Mouse (Mus musculus): ENCODE results near the gene Jarid2. TPM values are rescaled to one million over a fixed set of nuclear protein-coding genes. Genes with fewer than 3 reads are reported as not detected.
A peak's percentile ranks its signal among the peaks of the same experiment; 100 is the strongest.

Jarid2 gene
- polyA plus RNA-seq, 1 experiment from 2014 or later = 28.6 TPM

- peaks cover 10% of the 10 kb centered on the region for H3K4me1 ChIP-seq (ENCODE audit: control insufficient read depth, insufficient read depth, low read depth, low read length)
- WGBS = 56% methylated on average over 5 of the region's 5 CpGs
- no peak overlapping the region for H3K27ac ChIP-seq (ENCODE audit: low read depth, low read length)
- no peaks in the 10 kb centered on the region for H3K9me3 ChIP-seq (ENCODE audit: control insufficient read depth, low read length)
- no peaks in the 10 kb centered on the region for H3K36me3 ChIP-seq (ENCODE audit: control insufficient read depth, insufficient read depth, low read length)
- peak overlapping the region; percentile 62 for H3K4me2 ChIP-seq (ENCODE audit: low read length)
- peak overlapping the region; percentile 80; the same call in 1 of the 2 replicates for H3K9ac ChIP-seq (ENCODE audit: low read depth, low read length)
- H3K4me3 ChIP-seq (ENCODE audit: low read length) = peak overlapping the region; percentile 84
- ATAC-seq = no peak
- no peaks in the 10 kb centered on the region for H3K27me3 ChIP-seq (replicated peaks; ENCODE audit: control insufficient read depth, insufficient read depth, low read length)
Measured at GRCm38 (mm10) chr13:44734441-44734840, 5.2 kb downstream of the Jarid2 start.

- H3K9ac ChIP-seq (ENCODE audit: low read depth, low read length) = no peak overlapping the region
- no peaks in the 10 kb centered on the region for H3K36me3 ChIP-seq (ENCODE audit: control insufficient read depth, insufficient read depth, low read length)
- ATAC-seq = no peak
- no peak overlapping the region for H3K27ac ChIP-seq (ENCODE audit: low read depth, low read length)
- peak overlapping the region; percentile 62; the same call in 1 of the 2 replicates for H3K4me2 ChIP-seq (ENCODE audit: low read length)
- H3K4me1 ChIP-seq (ENCODE audit: control insufficient read depth, insufficient read depth, low read depth, low read length) = peaks cover 10% of the 10 kb centered on the region
- H3K27me3 ChIP-seq (replicated peaks; ENCODE audit: control insufficient read depth, insufficient read depth, low read length) = no peaks in the 10 kb centered on the region
- no peak overlapping the region for H3K4me3 ChIP-seq (ENCODE audit: low read length)
- H3K9me3 ChIP-seq (ENCODE audit: control insufficient read depth, low read length) = no peaks in the 10 kb centered on the region
- 52% methylated on average over 1 of the region's 1 CpGs for WGBS
Measured at GRCm38 (mm10) chr13:44735088-44735690, 5.9 kb downstream of the Jarid2 start.

GRCm38 (mm10) chr13:44737297-44737696 lies 8.0 kb downstream of the Jarid2 start:
- H3K36me3 ChIP-seq (ENCODE audit: control insufficient read depth, insufficient read depth, low read length) = no peaks in the 10 kb centered on the region
- H3K27me3 ChIP-seq (replicated peaks; ENCODE audit: control insufficient read depth, insufficient read depth, low read length) = no peaks in the 10 kb centered on the region
- H3K4me2 ChIP-seq (ENCODE audit: low read length) = no peak overlapping the region
- H3K4me1 ChIP-seq (ENCODE audit: control insufficient read depth, insufficient read depth, low read depth, low read length) = peaks cover 10% of the 10 kb centered on the region
- no peak overlapping the region for H3K27ac ChIP-seq (ENCODE audit: low read depth, low read length)
- no peak overlapping the region for H3K4me3 ChIP-seq (ENCODE audit: low read length)
- no peaks in the 10 kb centered on the region for H3K9me3 ChIP-seq (ENCODE audit: control insufficient read depth, low read length)
- no peak for ATAC-seq
- H3K9ac ChIP-seq (ENCODE audit: low read depth, low read length) = no peak overlapping the region
- WGBS = 61% methylated on average over 1 of the region's 1 CpGs

GRCm38 (mm10) chr13:44751780-44752179 lies 22.5 kb downstream of the Jarid2 start:
- H3K27me3 ChIP-seq (replicated peaks; ENCODE audit: control insufficient read depth, insufficient read depth, low read length) = no peaks in the 10 kb centered on the region
- peaks cover 36% of the 10 kb centered on the region for H3K4me1 ChIP-seq (ENCODE audit: control insufficient read depth, insufficient read depth, low read depth, low read length)
- 0 out of 2 replicates have a peak overlapping the region, but pooled peaks have one; percentile 12 for H3K27ac ChIP-seq (ENCODE audit: low read depth, low read length)
- H3K9ac ChIP-seq (ENCODE audit: low read depth, low read length) = no peak overlapping the region
- no peak overlapping the region for H3K4me2 ChIP-seq (ENCODE audit: low read length)
- H3K4me3 ChIP-seq (ENCODE audit: low read length) = no peak overlapping the region
- 22% methylated on average over 3 of the region's 3 CpGs for WGBS
- no peaks in the 10 kb centered on the region for H3K36me3 ChIP-seq (ENCODE audit: control insufficient read depth, insufficient read depth, low read length)
- peak; percentile 91 for ATAC-seq
- no peaks in the 10 kb centered on the region for H3K9me3 ChIP-seq (ENCODE audit: control insufficient read depth, low read length)

GRCm38 (mm10) chr13:44753206-44753605 lies 23.9 kb downstream of the Jarid2 start:
- no peak overlapping the region for H3K9ac ChIP-seq (ENCODE audit: low read depth, low read length)
- H3K27me3 ChIP-seq (replicated peaks; ENCODE audit: control insufficient read depth, insufficient read depth, low read length) = no peaks in the 10 kb centered on the region
- no peak for ATAC-seq
- H3K9me3 ChIP-seq (ENCODE audit: control insufficient read depth, low read length) = no peaks in the 10 kb centered on the region
- H3K4me3 ChIP-seq (ENCODE audit: low read length) = no peak overlapping the region
- H3K4me1 ChIP-seq (ENCODE audit: control insufficient read depth, insufficient read depth, low read depth, low read length) = peaks cover 28% of the 10 kb centered on the region
- H3K36me3 ChIP-seq (ENCODE audit: control insufficient read depth, insufficient read depth, low read length) = no peaks in the 10 kb centered on the region
- no peak overlapping the region for H3K27ac ChIP-seq (ENCODE audit: low read depth, low read length)
- H3K4me2 ChIP-seq (ENCODE audit: low read length) = no peak overlapping the region
- WGBS = 85% methylated on average over 2 of the region's 2 CpGs

- Histone ChIP-seq H3K4me3 (ENCODE audit: low read length) (no peak overlapping the region), H3K9me3 (ENCODE audit: control insufficient read depth, low read length) (no peaks in the 10 kb centered on the region), H3K27me3 (replicated peaks; ENCODE audit: control insufficient read depth, insufficient read depth, low read length) (no peaks in the 10 kb centered on the region), H3K4me1 (ENCODE audit: control insufficient read depth, insufficient read depth, low read depth, low read length) (peaks cover 28% of the 10 kb centered on the region), H3K27ac (ENCODE audit: low read depth, low read length) (peak overlapping the region; percentile 49), H3K9ac (ENCODE audit: low read depth, low read length) (no peak overlapping the region), H3K4me2 (ENCODE audit: low read length) (peak overlapping the region; percentile 2; the same call in 1 of the 2 replicates), H3K36me3 (ENCODE audit: control insufficient read depth, insufficient read depth, low read length) (no peaks in the 10 kb centered on the region)
- 9% methylated on average over 5 of the region's 5 CpGs for WGBS
- 0 out of 2 replicates have a peak, but pooled peaks have one; percentile 46 for ATAC-seq
Measured at GRCm38 (mm10) chr13:44755434-44755833, 26.2 kb downstream of the Jarid2 start.

- 83% methylated on average over 1 of the region's 1 CpGs for WGBS
- no peak overlapping the region for H3K4me2 ChIP-seq (ENCODE audit: low read length)
- no peaks in the 10 kb centered on the region for H3K27me3 ChIP-seq (replicated peaks; ENCODE audit: control insufficient read depth, insufficient read depth, low read length)
- peaks cover 14% of the 10 kb centered on the region for H3K4me1 ChIP-seq (ENCODE audit: control insufficient read depth, insufficient read depth, low read depth, low read length)
- H3K9ac ChIP-seq (ENCODE audit: low read depth, low read length) = no peak overlapping the region
- H3K4me3 ChIP-seq (ENCODE audit: low read length) = no peak overlapping the region
- no peaks in the 10 kb centered on the region for H3K9me3 ChIP-seq (ENCODE audit: control insufficient read depth, low read length)
- no peaks in the 10 kb centered on the region for H3K36me3 ChIP-seq (ENCODE audit: control insufficient read depth, insufficient read depth, low read length)
- no peak overlapping the region for H3K27ac ChIP-seq (ENCODE audit: low read depth, low read length)
- no peak for ATAC-seq
Measured at GRCm38 (mm10) chr13:44758750-44759149, 29.5 kb downstream of the Jarid2 start.

GRCm38 (mm10) chr13:44760761-44761160 lies 31.5 kb downstream of the Jarid2 start:
- Histone ChIP-seq H3K4me1 (ENCODE audit: control insufficient read depth, insufficient read depth, low read depth, low read length) (peaks cover 1% of the 10 kb centered on the region), H3K36me3 (ENCODE audit: control insufficient read depth, insufficient read depth, low read length) (no peaks in the 10 kb centered on the region), H3K27me3 (replicated peaks; ENCODE audit: control insufficient read depth, insufficient read depth, low read length) (no peaks in the 10 kb centered on the region), H3K4me3 (ENCODE audit: low read length) (no peak overlapping the region), H3K9ac (ENCODE audit: low read depth, low read length) (no peak overlapping the region), H3K27ac (ENCODE audit: low read depth, low read length) (no peak overlapping the region), H3K4me2 (ENCODE audit: low read length) (no peak overlapping the region), H3K9me3 (ENCODE audit: control insufficient read depth, low read length) (no peaks in the 10 kb centered on the region)
- no peak for ATAC-seq
- 88% methylated on average over 1 of the region's 1 CpGs for WGBS

- no peak overlapping the region for H3K9ac ChIP-seq (ENCODE audit: low read depth, low read length)
- H3K9me3 ChIP-seq (ENCODE audit: control insufficient read depth, low read length) = no peaks in the 10 kb centered on the region
- no peak overlapping the region for H3K4me3 ChIP-seq (ENCODE audit: low read length)
- no peak for ATAC-seq
- H3K4me2 ChIP-seq (ENCODE audit: low read length) = no peak overlapping the region
- no peaks in the 10 kb centered on the region; the same call in 1 of the 2 replicates for H3K4me1 ChIP-seq (ENCODE audit: control insufficient read depth, insufficient read depth, low read depth, low read length)
- H3K27me3 ChIP-seq (replicated peaks; ENCODE audit: control insufficient read depth, insufficient read depth, low read length) = no peaks in the 10 kb centered on the region
- no peaks in the 10 kb centered on the region for H3K36me3 ChIP-seq (ENCODE audit: control insufficient read depth, insufficient read depth, low read length)
- H3K27ac ChIP-seq (ENCODE audit: low read depth, low read length) = no peak overlapping the region
- 83% methylated on average over 3 of the region's 3 CpGs for WGBS
Measured at GRCm38 (mm10) chr13:44763068-44763467, 33.8 kb downstream of the Jarid2 start.
